Mouse (Mus musculus) spleen, adult 2 months (tissue): ENCODE measurements around the gene Abca17. TPM values are rescaled to one million over a fixed set of nuclear protein-coding genes. Genes with fewer than 3 reads are reported as not detected.

Experiments used
- DNase-seq, 2 experiments: peaks; one replicate each; pipeline versions ENCODE4 v3.0.0 to v3.0.0-alpha.2; 2012 to 2021; ENCODE audit warnings: low spot score in 2 of 2, low read depth in 1 of 2
- H3K27ac ChIP-seq: fragments of 200-500 bp; 2 replicates; pipeline ENCODE4 v1.5.1; 2012; ENCODE audit warnings: low read length, inconsistent platforms; ENCODE audit not compliant: insufficient read depth
- H3K27me3 ChIP-seq: fragments of 200-500 bp; 2 replicates; pipeline ENCODE4 v1.6.1; 2012; ENCODE audit warnings: mild to moderate bottlenecking, moderate library complexity, low read length, inconsistent platforms; ENCODE audit not compliant: control insufficient read depth, insufficient read depth
- H3K36me3 ChIP-seq: fragments of 200-500 bp; 2 replicates; pipeline ENCODE4 v1.6.1; 2012; ENCODE audit warnings: mild to moderate bottlenecking, low read length, inconsistent platforms; ENCODE audit not compliant: control insufficient read depth, insufficient read depth
- H3K4me1 ChIP-seq: fragments of 200-500 bp; 2 replicates; pipeline ENCODE4 v1.6.1; 2011; ENCODE audit warnings: inconsistent platforms; ENCODE audit not compliant: control insufficient read depth, insufficient read depth, insufficient read length
- H3K4me3 ChIP-seq: fragments of 200-500 bp; 2 replicates; pipeline ENCODE4 v1.5.1; 2011; ENCODE audit warnings: mild to moderate bottlenecking, inconsistent platforms; ENCODE audit not compliant: insufficient read depth, insufficient read length; ENCODE audit errors: extremely low read depth
- CTCF ChIP-seq: fragments of 200-500 bp; IDR thresholded peaks from 2 replicates; pipeline ENCODE4 v1.5.1; 2011; ENCODE audit warnings: mild to moderate bottlenecking, inconsistent platforms; ENCODE audit not compliant: insufficient read depth, insufficient read length, insufficient replicate concordance; ENCODE audit errors: extremely low read depth
- POLR2A ChIP-seq: fragments of 200-500 bp; IDR thresholded peaks from 2 replicates; pipeline ENCODE4 v1.6.1; 2011; ENCODE audit warnings: low read depth, low read length, inconsistent platforms
- WGBS: fragments of 180-500 bp; shearing (Covaris S2); methylation state at CpG from one replicate; pipeline ENCODE4 v1.1.7; 2018; 5-methylcytosine and 5-hydroxymethylcytosine counted together
- polyA plus RNA-seq: library from polyadenylated mRNA; depleted of rRNA; stranded (reverse); fragments of >200 nt; gene quantifications from 2 replicates; pipeline ENCODE4 v1.2.3, GENCODE M21; 2012

Abca17 gene
- polyA plus RNA-seq, 1 experiment, result 0.05 TPM

DNA sequence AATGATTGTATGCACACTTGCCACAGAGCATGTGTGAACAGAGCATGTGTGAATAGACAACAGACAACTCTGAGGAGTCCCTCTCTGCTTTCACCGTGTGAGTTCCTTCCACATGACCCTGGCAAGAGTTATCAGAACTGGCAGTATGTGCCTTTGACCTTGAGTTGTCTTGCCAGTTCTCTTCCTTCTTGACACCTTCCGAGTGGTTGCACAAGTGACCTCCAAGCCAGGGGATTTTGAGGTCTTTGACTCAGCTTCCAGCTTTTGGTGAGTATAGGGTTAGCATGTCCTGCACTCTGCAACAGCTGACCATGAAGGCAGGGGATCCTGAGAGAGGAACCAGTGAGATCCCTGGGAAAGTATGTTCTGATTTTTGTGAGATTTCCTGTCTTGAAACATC lies 27.6 kb upstream of the Abca17 start:
- Histone ChIP-seq H3K36me3 (peaks cover 38% of the 10 kb centered on the region), H3K4me1 (no peaks in the 10 kb centered on the region), H3K4me3 (no peak overlapping the region), H3K27ac (no peak overlapping the region), H3K27me3 (no peaks in the 10 kb centered on the region)
- DNase-seq, result no peak
- TF ChIP-seq CTCF, result no peak
- TF ChIP-seq POLR2A, result no peak
- 88% methylated on average over 2 of the region's 2 CpGs for WGBS

DNA sequence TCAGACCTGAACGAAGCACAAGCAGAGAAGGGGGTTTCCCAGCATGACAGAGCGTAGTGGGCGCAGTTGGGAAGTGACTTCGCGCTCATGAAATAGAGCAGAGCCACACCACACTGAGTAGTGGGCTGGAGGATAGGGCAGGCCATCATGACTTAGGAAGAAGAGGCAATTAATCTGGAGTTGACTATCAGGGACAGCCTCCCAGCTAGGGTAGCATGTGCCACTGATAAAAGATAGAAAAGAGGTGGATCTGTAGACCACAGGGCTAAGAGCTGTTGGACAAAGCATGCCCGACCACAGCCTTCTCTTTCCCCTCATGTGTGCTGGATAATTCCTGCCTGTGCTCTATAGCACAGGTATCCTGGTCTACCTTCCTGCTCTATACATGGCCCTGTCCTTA lies 25.0 kb upstream of the Abca17 start:
- peaks cover 31% of the 10 kb centered on the region for H3K36me3 ChIP-seq
- 89% methylated on average over 6 of the region's 6 CpGs for WGBS
- H3K4me1 ChIP-seq, result no peaks in the 10 kb centered on the region
- no peak overlapping the region for H3K27ac ChIP-seq
- DNase-seq, result no peak
- no peak for TF ChIP-seq CTCF
- no peak for TF ChIP-seq POLR2A
- no peaks in the 10 kb centered on the region for H3K27me3 ChIP-seq
- no peak overlapping the region for H3K4me3 ChIP-seq

GRCm38 (mm10) chr17:24375094-24375712 lies 24.3 kb upstream of the Abca17 start:
- peaks cover 31% of the 10 kb centered on the region for H3K36me3 ChIP-seq

GRCm38 (mm10) chr17:24365863-24366262 lies 15.0 kb upstream of the Abca17 start:
- WGBS, result 90% methylated on average over 13 of the region's 13 CpGs
- TF ChIP-seq CTCF (no peak), POLR2A (no peak)
- no peak overlapping the region for H3K4me3 ChIP-seq
- H3K36me3 ChIP-seq, result peaks cover 20% of the 10 kb centered on the region
- no peaks in the 10 kb centered on the region for H3K4me1 ChIP-seq
- no peak overlapping the region for H3K27ac ChIP-seq
- no peak for DNase-seq
- no peaks in the 10 kb centered on the region for H3K27me3 ChIP-seq

More at GRCm38 (mm10) chr17:24375094-24375712, 24.3 kb upstream of the Abca17 start:
- Histone ChIP-seq H3K27ac (no peak overlapping the region), H3K4me1 (no peaks in the 10 kb centered on the region), H3K4me3 (no peak overlapping the region), H3K27me3 (no peaks in the 10 kb centered on the region)
- DNase-seq, result no peak
- TF ChIP-seq POLR2A (no peak), CTCF (no peak)
- 84% methylated on average over 5 of the region's 5 CpGs for WGBS

GRCm38 (mm10) chr17:24364461-24364860 lies 13.6 kb upstream of the Abca17 start:
- H3K36me3 ChIP-seq, result peaks cover 21% of the 10 kb centered on the region

DNA sequence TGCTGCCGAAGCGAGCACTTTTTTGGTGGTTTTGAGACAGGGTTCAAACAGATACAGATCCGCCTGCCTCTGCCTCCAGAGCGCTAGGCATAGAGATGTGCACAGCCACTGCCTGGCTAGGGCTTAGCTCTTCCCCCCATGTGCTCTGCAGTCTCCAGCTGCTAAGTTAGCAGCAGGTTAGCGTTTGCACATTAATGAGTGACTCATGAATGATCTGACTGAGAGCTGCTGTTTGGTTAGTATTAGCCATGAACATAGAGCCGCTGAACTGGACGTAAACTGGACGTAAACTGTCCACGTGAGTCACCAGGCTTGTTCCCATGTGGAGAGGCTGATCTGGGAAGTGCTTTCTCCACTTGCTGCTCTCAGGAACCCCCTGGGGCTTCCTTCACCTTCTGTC lies 11.7 kb upstream of the Abca17 start:
- Histone ChIP-seq H3K4me1 (no peaks in the 10 kb centered on the region), H3K4me3 (no peak overlapping the region), H3K27me3 (no peaks in the 10 kb centered on the region), H3K27ac (no peak overlapping the region), H3K36me3 (peaks cover 18% of the 10 kb centered on the region)
- DNase-seq, result no peak
- TF ChIP-seq CTCF (no peak), POLR2A (no peak)
- 90% methylated on average over 9 of the region's 9 CpGs for whole genome bisulfite sequencing

More at GRCm38 (mm10) chr17:24364461-24364860, 13.6 kb upstream of the Abca17 start:
- no peak for TF ChIP-seq CTCF
- no peak for TF ChIP-seq POLR2A
- 96% methylated on average over 9 of the region's 9 CpGs for WGBS
- no peak for DNase-seq
- Histone ChIP-seq H3K27me3 (no peaks in the 10 kb centered on the region), H3K4me1 (no peaks in the 10 kb centered on the region), H3K4me3 (no peak overlapping the region), H3K27ac (no peak overlapping the region)

DNA sequence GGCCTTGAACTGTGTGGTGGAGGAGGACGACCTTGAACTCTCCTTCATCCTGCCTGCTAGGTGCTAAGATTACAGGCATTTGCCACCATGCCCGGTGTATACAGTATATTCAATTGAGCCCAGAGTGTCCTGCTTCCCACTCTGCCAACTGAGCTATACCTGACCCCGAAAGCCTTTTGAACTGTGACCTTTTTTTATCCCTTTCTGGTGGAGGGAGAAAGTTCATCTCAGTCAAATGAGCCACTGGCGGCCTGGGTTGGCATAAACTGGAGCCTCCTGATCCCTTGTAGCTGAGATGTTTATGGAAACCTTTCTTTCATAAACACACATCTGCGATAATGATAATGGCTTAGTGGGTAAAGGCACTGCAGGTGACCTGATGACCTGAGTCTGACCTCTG lies 10.4 kb upstream of the Abca17 start:
- Histone ChIP-seq H3K27ac (no peak overlapping the region), H3K4me1 (no peaks in the 10 kb centered on the region), H3K4me3 (no peak overlapping the region), H3K36me3 (peaks cover 11% of the 10 kb centered on the region), H3K27me3 (no peaks in the 10 kb centered on the region)
- 84% methylated on average over 5 of the region's 5 CpGs for WGBS
- DNase-seq, result no peak
- no peak for TF ChIP-seq POLR2A
